Mouse (Mus musculus): ENCODE measurements around the gene Tmem159.

- no peak for TF ChIP-seq POLR2A (IDR thresholded peaks at IDR 0.05; ENCODE audit: low read depth, low read length)
- no peak for TF ChIP-seq CTCF (IDR thresholded peaks at IDR 0.05; ENCODE audit: borderline replicate concordance, insufficient read depth, low read length)
Measured at GRCm38 (mm10) chr7:120117529-120117928, 15.4 kb downstream of the Tmem159 start.

All from embryonic fibroblast, embryonic 13.5 days (primary cell).